Mouse (Mus musculus): ENCODE data around the gene Aqp11.

Aqp11 gene

GRCm38 (mm10) chr7:97717326-97717725 lies 20.8 kb downstream of the Aqp11 start:
- intact Hi-C loops (cut with DNase I), result no loop called here

- intact Hi-C loops (cut with DNase I), result no loop called here
Measured at GRCm38 (mm10) chr7:97714651-97715050, 23.4 kb downstream of the Aqp11 start.

- intact Hi-C loops (cut with DNase I), result no loop called here
Measured at GRCm38 (mm10) chr7:97709204-97709603, 28.9 kb downstream of the Aqp11 start.

- intact Hi-C loops (cut with DNase I), result no loop called here
Measured at GRCm38 (mm10) chr7:97707809-97708208, 30.3 kb downstream of the Aqp11 start.

GRCm38 (mm10) chr7:97707123-97707522 lies 31.0 kb downstream of the Aqp11 start:
- intact Hi-C loops (cut with DNase I), result no loop called here

- intact Hi-C loops (cut with DNase I), result no loop called here
Measured at GRCm38 (mm10) chr7:97701106-97701505, 37.0 kb downstream of the Aqp11 start.

GRCm38 (mm10) chr7:97700173-97700572 lies 37.9 kb downstream of the Aqp11 start:
- intact Hi-C loops (cut with DNase I), result no loop called here

- intact Hi-C loops (cut with DNase I), result no loop called here
Measured at GRCm38 (mm10) chr7:97696506-97697254, 41.4 kb downstream of the Aqp11 start, which contains the start of gene Clns1a. Clns1a (plus strand) TSS chr7:97696634.

GRCm38 (mm10) chr7:97696133-97696505 lies 42.0 kb downstream of the Aqp11 start:
- intact Hi-C loops (cut with DNase I), result no loop called here

GRCm38 (mm10) chr7:97695441-97695840 lies 42.6 kb downstream of the Aqp11 start:
- intact Hi-C loops (cut with DNase I), result no loop called here

GRCm38 (mm10) chr7:97687831-97688230 lies 50.3 kb downstream of the Aqp11 start:
- intact Hi-C loops (cut with DNase I), result no loop called here

- intact Hi-C loops (cut with DNase I), result loop anchor here (5.0 kb wide), 2 partner anchors 97 to 252 kb away; no protein-coding TSS in a partner anchor
Measured at GRCm38 (mm10) chr7:97679239-97679638, 58.9 kb downstream of the Aqp11 start.

All from adrenal gland (tissue).